Mouse (Mus musculus): ENCODE data around the gene Mdp1.

Mdp1 gene

GRCm38 (mm10) chr14:55659960-55660573 lies at the start of gene Mdp1:
Mdp1 (minus strand) TSS chr14:55660508.
- DNase-seq (ENCODE audit: low spot score), result peak; percentile 41

GRCm38 (mm10) chr14:55709509-55709908 lies 49.2 kb upstream of the Mdp1 start:
- DNase-seq (ENCODE audit: low spot score), result no peak

- DNase-seq (ENCODE audit: low spot score), result no peak
Measured at GRCm38 (mm10) chr14:55707397-55707796, 47.1 kb upstream of the Mdp1 start.

GRCm38 (mm10) chr14:55706051-55706600 lies 45.8 kb upstream of the Mdp1 start:
- no peak for DNase-seq (ENCODE audit: low spot score)

GRCm38 (mm10) chr14:55702761-55703160 lies 42.5 kb upstream of the Mdp1 start:
- no peak for DNase-seq (ENCODE audit: low spot score)

GRCm38 (mm10) chr14:55701131-55701530 lies 40.8 kb upstream of the Mdp1 start:
- DNase-seq (ENCODE audit: low spot score), result no peak

- DNase-seq (ENCODE audit: low spot score), result no peak
Measured at GRCm38 (mm10) chr14:55697226-55697625, 36.9 kb upstream of the Mdp1 start.

- DNase-seq (ENCODE audit: low spot score), result no peak
Measured at GRCm38 (mm10) chr14:55689433-55689832, 29.1 kb upstream of the Mdp1 start.

GRCm38 (mm10) chr14:55682118-55682493 lies 21.8 kb upstream of the Mdp1 start:
- no peak for DNase-seq (ENCODE audit: low spot score)

GRCm38 (mm10) chr14:55681160-55682117 lies 21.1 kb upstream of the Mdp1 start, which contains the start of gene Tinf2:
Tinf2 (minus strand) TSS chr14:55681820.
- peak; percentile 84 for DNase-seq (ENCODE audit: low spot score)

- DNase-seq (ENCODE audit: low spot score), result no peak
Measured at GRCm38 (mm10) chr14:55677615-55678014, 17.3 kb upstream of the Mdp1 start.

- DNase-seq (ENCODE audit: low spot score), result no peak
Measured at GRCm38 (mm10) chr14:55672741-55673060, 12.4 kb upstream of the Mdp1 start.

GRCm38 (mm10) chr14:55671833-55672740 lies 11.8 kb upstream of the Mdp1 start, which contains the start of the genes Gmpr2 and Nedd8:
Gmpr2 (plus strand) TSS chr14:55671941.
Nedd8 (minus strand) TSS chr14:55672124.
- DNase-seq (ENCODE audit: low spot score), result peak; percentile 86

GRCm38 (mm10) chr14:55671486-55671832 lies 11.2 kb upstream of the Mdp1 start:
- no peak for DNase-seq (ENCODE audit: low spot score)

- no peak for DNase-seq (ENCODE audit: low spot score)
Measured at GRCm38 (mm10) chr14:55660636-55661035, 328 bp upstream of the Mdp1 start.

- no peak for DNase-seq (ENCODE audit: low spot score)
Measured at GRCm38 (mm10) chr14:55658011-55658410, 2.3 kb downstream of the Mdp1 start.

- DNase-seq (ENCODE audit: low spot score), result no peak
Measured at GRCm38 (mm10) chr14:55656935-55657334, 3.4 kb downstream of the Mdp1 start.

GRCm38 (mm10) chr14:55651528-55651927 lies 8.8 kb downstream of the Mdp1 start:
- DNase-seq (ENCODE audit: low spot score), result no peak

GRCm38 (mm10) chr14:55649884-55650283 lies 10.4 kb downstream of the Mdp1 start, which contains the start of gene Tssk4:
Tssk4 (plus strand) TSS chr14:55650184.
- no peak for DNase-seq (ENCODE audit: low spot score)

GRCm38 (mm10) chr14:55644261-55644888 lies 15.9 kb downstream of the Mdp1 start:
- no peak for DNase-seq (ENCODE audit: low spot score)
